In the genomic region with DNA sequence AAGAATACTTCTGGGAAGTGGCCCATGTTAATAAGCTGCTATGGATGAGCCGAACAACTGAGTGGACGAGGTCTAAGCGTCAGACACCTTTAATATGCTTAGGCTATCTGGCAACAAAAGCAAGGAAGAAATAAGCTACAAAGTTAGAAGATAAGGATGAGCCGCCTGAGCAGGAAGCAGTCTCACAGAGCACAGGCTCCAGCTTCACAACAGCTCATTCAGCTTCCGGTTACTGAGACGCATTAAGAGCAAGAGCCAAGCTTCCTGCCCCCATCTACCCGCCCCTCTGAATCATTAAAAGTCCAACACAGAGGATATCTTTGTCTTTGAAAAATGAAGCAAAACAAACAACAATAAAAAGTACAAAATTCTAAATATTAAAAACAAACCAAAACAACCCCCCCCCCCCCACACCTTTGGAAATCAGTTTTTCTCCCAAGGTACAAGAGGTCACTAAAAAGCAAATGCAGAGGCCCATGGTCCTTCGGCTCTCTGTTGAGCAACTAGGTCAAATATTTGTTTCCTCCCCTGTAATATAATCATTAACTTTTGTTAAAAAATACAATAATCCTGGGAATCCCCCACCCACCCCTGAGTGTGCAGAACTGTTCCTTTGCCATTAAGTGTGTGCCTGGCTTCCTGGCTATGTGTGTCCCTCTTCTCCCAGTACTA, we compare ENCODE assay signal across 20 mouse cellular contexts. TPM values are rescaled to one million over a fixed set of nuclear protein-coding genes. Genes with fewer than 3 reads are reported as not detected.
DNase-seq lines count a peak whose midpoint lies in the region; ATAC-seq and TF ChIP-seq lines count a peak whose summit lies in the region.
"Had no signal": no experiment of that assay in that cellular context is flagged by ENCODE, and none has a peak within 500 bp of the region (broad histone marks: within the 10 kb centered on the region; RNA-seq: fewer than 3 reads in every experiment).

No protein-coding gene starts in this region.

- H3K4me1 ChIP-seq in intestine, embryonic 16.5 days (ENCODE audit: control insufficient read depth, insufficient read depth, low read length): peaks cover 4% of the 10 kb centered on the region; the same call in 1 of the 2 replicates
- peaks cover 14% of the 10 kb centered on the region for H3K4me1 ChIP-seq in liver, postnatal 0 days (ENCODE audit: insufficient read depth)
- H3K4me1 ChIP-seq: embryonic facial prominence, embryonic 12.5 days; hindbrain, embryonic 10.5 days had no signal

- DNase-seq in kidney, adult 9 months: peak; percentile 62
- DNase-seq in kidney, postnatal 10 days: no peak
- peak; percentile 6 for DNase-seq in liver
- no peak for DNase-seq in liver, postnatal 0 days
- no peak for DNase-seq in layer of hippocampus, adult 9-11 months
- no peak for DNase-seq in left cerebral cortex, adult 8-10 months (ENCODE audit: low spot score in 2 of 2)
- no peak for DNase-seq in thymus, postnatal 14 days
- DNase-seq: adrenal gland, postnatal 36 days; cerebellum, adult 8-10 months; gastrocnemius, adult 2 months had no signal

- TF ChIP-seq CTCF in liver, postnatal 0 days (IDR thresholded peaks at IDR 0.05; ENCODE audit: low read depth): no peak

- H3K9me3 ChIP-seq in intestine, embryonic 16.5 days (ENCODE audit: control insufficient read depth, low read length): no peaks in the 10 kb centered on the region
- no peaks in the 10 kb centered on the region for H3K9me3 ChIP-seq in liver, postnatal 0 days (ENCODE audit: low read length)
- H3K9me3 ChIP-seq: embryonic facial prominence, embryonic 12.5 days; hindbrain, embryonic 10.5 days; megakaryocyte, embryonic 14.5 days had no signal

- H3K9ac ChIP-seq in intestine, embryonic 16.5 days (ENCODE audit: low read depth, low read length): no peak overlapping the region
- H3K9ac ChIP-seq in liver, postnatal 0 days (replicated peaks): no peak overlapping the region
- H3K9ac ChIP-seq: embryonic facial prominence, embryonic 12.5 days had no signal

- peak; percentile 36; the same call in 1 of the 2 replicates for TF ChIP-seq EP300 in liver, postnatal 0 days (IDR thresholded peaks at IDR 0.05; ENCODE audit: low read depth)

- peak overlapping the region; percentile 27; the same call in 1 of the 2 replicates for H3K27ac ChIP-seq in intestine, embryonic 16.5 days (ENCODE audit: low read length)
- peak overlapping the region; percentile 80 for H3K27ac ChIP-seq in liver, postnatal 0 days (ENCODE audit: low read depth)
- H3K27ac ChIP-seq: embryonic facial prominence, embryonic 12.5 days; gastrocnemius, adult 2 months; hindbrain, embryonic 10.5 days; left cerebral cortex, adult 2 months had no signal

- no peaks in the 10 kb centered on the region for H3K27me3 ChIP-seq in intestine, embryonic 16.5 days (replicated peaks; ENCODE audit: control insufficient read depth, insufficient read depth, low read length)
- H3K27me3 ChIP-seq in liver, postnatal 0 days (ENCODE audit: insufficient read depth, low read length): no peaks in the 10 kb centered on the region
- H3K27me3 ChIP-seq: embryonic facial prominence, embryonic 12.5 days; megakaryocyte, embryonic 14.5 days; Patski had no signal

- ATAC-seq in intestine, embryonic 16.5 days: peak; percentile 84
- ATAC-seq in liver, postnatal 0 days: peak; percentile 92
- ATAC-seq: activated CD4-positive, CD25-positive, alpha-beta regulatory T cell, adult 4 months; forebrain, embryonic 16.5 days; midbrain, embryonic 16.5 days; Patski had no signal

- no peak overlapping the region; the same call in 1 of the 2 replicates for H3K4me2 ChIP-seq in intestine, embryonic 16.5 days (ENCODE audit: low read depth, low read length)
- no peak overlapping the region for H3K4me2 ChIP-seq in liver, postnatal 0 days (ENCODE audit: low read depth, low read length)
- H3K4me2 ChIP-seq: embryonic facial prominence, embryonic 12.5 days had no signal

- peaks cover 4% of the 10 kb centered on the region; the same call in 1 of the 2 replicates for H3K36me3 ChIP-seq in intestine, embryonic 16.5 days (ENCODE audit: control insufficient read depth, insufficient read depth, low read length)
- H3K36me3 ChIP-seq in liver, postnatal 0 days (replicated peaks; ENCODE audit: insufficient read depth, low read length): peaks cover 22% of the 10 kb centered on the region

- no peak overlapping the region for H3K4me3 ChIP-seq in intestine, embryonic 16.5 days (ENCODE audit: low read length)
- H3K4me3 ChIP-seq in liver, postnatal 0 days (ENCODE audit: low read depth, low read length): no peak overlapping the region
- H3K4me3 ChIP-seq: embryonic facial prominence, embryonic 12.5 days; gastrocnemius, adult 2 months; hindbrain, embryonic 10.5 days; left cerebral cortex, adult 2 months; megakaryocyte, embryonic 14.5 days had no signal

- WGBS in intestine, embryonic 16.5 days: 54% methylated on average over 8 of the region's 8 CpGs
- 58% methylated on average over 8 of the region's 8 CpGs for WGBS in liver, postnatal 0 days (ENCODE audit: insufficient replicate concordance)

RNA-seq across cellular contexts. Expression of a gene that starts 14.1 kb away (rescaled TPM):
- 2.0 and 4.8 TPM in 2 replicates for polyA plus RNA-seq in intestine, embryonic 16.5 days (2015; fragmentation: Nextera tagmentation; extraction: Ambion mirVana)
- polyA plus RNA-seq in liver, postnatal 0 days (2015; fragmentation: Nextera tagmentation; extraction: Ambion mirVana): 306 and 316 TPM in 2 replicates
- 1 to 10 TPM; 2.2 to 4.0 (median 2.7) TPM for total RNA-seq in left cerebral cortex, adult 8-10 months (2022)
- total RNA-seq: granulocyte monocyte progenitor cell, adult 5-6 weeks had no signal

Comparison
In these comparisons a context has a peak if more than half of its experiments do, and no peak if none do; other contexts are left out.
1. DNase-seq: peak in kidney, adult 9 months (single experiment) and liver (single experiment); none in kidney, postnatal 10 days (single experiment), liver, postnatal 0 days (single experiment), layer of hippocampus, adult 9-11 months (single experiment), left cerebral cortex, adult 8-10 months (0 of 2) and thymus, postnatal 14 days (single experiment).
2. RNA of a gene that starts 14.1 kb away (polyA plus RNA-seq): 306 to 316 TPM in liver, postnatal 0 days; 2.0 to 4.8 TPM in intestine, embryonic 16.5 days; every median in the first group is over 10 times any median in the second.